Mouse (Mus musculus): ENCODE measurements at regions not wholly inside any gene's neighbourhood (a gene's known extent, or its start where the extent isn't known, plus 50 kb on each side); places are given as distances from the start of the nearest gene placed in this dataset.

DNA sequence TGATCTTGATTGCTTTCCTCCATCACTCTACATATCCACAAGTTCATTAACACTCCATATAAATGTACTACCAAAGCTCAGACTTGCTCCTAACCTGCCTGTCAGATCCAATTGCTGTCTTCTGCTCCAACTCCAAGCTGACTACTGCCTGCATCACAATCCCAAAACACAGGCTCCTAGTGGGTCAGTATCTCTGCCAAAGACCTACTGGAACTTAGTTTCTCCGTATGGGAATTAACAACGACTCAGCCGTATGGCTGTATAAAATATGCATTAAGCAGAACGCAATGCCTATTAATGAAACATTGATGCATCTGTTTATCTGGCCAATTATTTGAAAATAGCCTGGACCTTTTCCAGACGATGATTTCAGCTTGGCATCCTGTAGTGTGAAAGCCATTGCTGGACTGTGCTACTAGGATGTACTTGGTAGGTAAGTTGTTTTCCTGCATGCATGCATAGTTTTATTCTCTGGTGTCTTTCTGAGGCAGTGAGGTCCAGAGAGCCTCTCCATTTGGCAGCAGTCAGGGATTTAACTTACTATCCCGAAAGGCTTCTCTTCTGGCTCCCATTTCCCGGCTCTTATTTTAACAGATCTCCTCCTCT lies 271.2 kb downstream of the Agtpbp1 start:
- no peak for DNase-seq (ENCODE audit: low spot score)
- Histone ChIP-seq H3K4me3 (ENCODE audit: low read depth, low read length) (no peak overlapping the region), H3K4me2 (ENCODE audit: low read depth, low read length) (no peak overlapping the region), H3K27me3 (ENCODE audit: control insufficient read depth, insufficient read depth, low read length) (no peaks in the 10 kb centered on the region), H3K27ac (replicated peaks; ENCODE audit: low read depth, low read length) (no peak overlapping the region), H3K4me1 (ENCODE audit: control insufficient read depth, insufficient read depth, low read length) (no peaks in the 10 kb centered on the region), H3K9ac (replicated peaks; ENCODE audit: low read length) (no peak overlapping the region), H3K9me3 (replicated peaks; ENCODE audit: control insufficient read depth, low read length) (no peaks in the 10 kb centered on the region), H3K36me3 (replicated peaks; ENCODE audit: control insufficient read depth, insufficient read depth, low read depth, low read length) (no peaks in the 10 kb centered on the region)
- 93% methylated on average over 7 of the region's 7 CpGs for WGBS
- no peak for ATAC-seq (replicated peaks; ENCODE audit: insufficient number of reproducible peaks, low FRiP score, low TSS enrichment, low read depth)

DNA sequence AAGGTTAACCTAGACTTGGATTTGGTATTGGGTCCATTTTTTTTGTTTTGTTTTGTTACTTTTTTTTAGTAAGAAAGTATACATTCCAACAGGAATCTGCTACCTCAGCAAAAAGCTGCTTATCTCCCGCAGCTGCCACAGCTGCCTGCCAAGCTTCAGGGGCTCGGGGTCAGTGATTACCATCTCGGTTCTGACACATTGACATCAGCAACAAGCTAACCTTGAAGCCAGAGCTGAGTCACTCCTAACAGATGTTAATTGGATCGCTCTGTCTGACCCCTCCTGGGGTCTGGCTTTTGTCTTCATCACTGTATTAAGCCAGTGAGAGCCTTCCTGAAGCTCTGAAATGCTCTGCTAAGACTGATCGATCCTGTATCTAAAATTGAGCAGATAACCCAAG lies 292.1 kb downstream of the Agtpbp1 start:
- no peak for ATAC-seq (replicated peaks; ENCODE audit: insufficient number of reproducible peaks, low FRiP score, low TSS enrichment, low read depth)
- Histone ChIP-seq H3K4me1 (ENCODE audit: control insufficient read depth, insufficient read depth, low read length) (no peaks in the 10 kb centered on the region), H3K4me2 (ENCODE audit: low read depth, low read length) (no peak overlapping the region), H3K27me3 (ENCODE audit: control insufficient read depth, insufficient read depth, low read length) (no peaks in the 10 kb centered on the region), H3K4me3 (ENCODE audit: low read depth, low read length) (no peak overlapping the region), H3K27ac (replicated peaks; ENCODE audit: low read depth, low read length) (no peak overlapping the region), H3K36me3 (replicated peaks; ENCODE audit: control insufficient read depth, insufficient read depth, low read depth, low read length) (no peaks in the 10 kb centered on the region), H3K9me3 (replicated peaks; ENCODE audit: control insufficient read depth, low read length) (no peaks in the 10 kb centered on the region), H3K9ac (replicated peaks; ENCODE audit: low read length) (no peak overlapping the region)
- 9% methylated on average over 5 of the region's 5 CpGs for WGBS
- DNase-seq (ENCODE audit: low spot score) = peak; percentile 35

DNA sequence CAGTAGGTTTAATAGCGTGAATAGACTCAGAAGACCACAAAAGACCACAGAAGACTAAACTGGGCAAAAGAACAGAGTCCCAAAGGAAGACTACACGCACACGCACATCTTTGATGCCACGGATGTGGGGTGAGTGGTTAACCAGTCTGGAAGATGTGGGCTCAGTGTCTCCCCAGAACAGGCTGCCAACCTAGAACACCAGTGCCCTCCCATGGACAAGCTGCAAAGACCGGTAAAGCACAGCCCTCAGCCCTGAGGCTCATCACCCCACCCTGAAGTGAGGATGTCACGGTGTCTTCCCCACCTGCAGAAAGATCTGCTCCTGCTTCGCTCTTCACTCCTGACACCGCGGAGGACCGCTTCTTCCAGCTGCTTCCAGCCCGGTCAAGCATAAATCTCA lies 295.9 kb downstream of the Agtpbp1 start:
- ATAC-seq (replicated peaks; ENCODE audit: insufficient number of reproducible peaks, low FRiP score, low TSS enrichment, low read depth) (no peak), DNase-seq (ENCODE audit: low spot score) (no peak)
- H3K27me3 ChIP-seq (ENCODE audit: control insufficient read depth, insufficient read depth, low read length) = no peaks in the 10 kb centered on the region
- no peak overlapping the region for H3K4me2 ChIP-seq (ENCODE audit: low read depth, low read length)
- no peak overlapping the region for H3K9ac ChIP-seq (replicated peaks; ENCODE audit: low read length)
- no peaks in the 10 kb centered on the region for H3K36me3 ChIP-seq (replicated peaks; ENCODE audit: control insufficient read depth, insufficient read depth, low read depth, low read length)
- H3K9me3 ChIP-seq (replicated peaks; ENCODE audit: control insufficient read depth, low read length) = no peaks in the 10 kb centered on the region
- 81% methylated on average over 11 of the region's 11 CpGs for WGBS
- H3K4me1 ChIP-seq (ENCODE audit: control insufficient read depth, insufficient read depth, low read length) = no peaks in the 10 kb centered on the region
- no peak overlapping the region for H3K4me3 ChIP-seq (ENCODE audit: low read depth, low read length)
- no peak overlapping the region for H3K27ac ChIP-seq (replicated peaks; ENCODE audit: low read depth, low read length)

DNA sequence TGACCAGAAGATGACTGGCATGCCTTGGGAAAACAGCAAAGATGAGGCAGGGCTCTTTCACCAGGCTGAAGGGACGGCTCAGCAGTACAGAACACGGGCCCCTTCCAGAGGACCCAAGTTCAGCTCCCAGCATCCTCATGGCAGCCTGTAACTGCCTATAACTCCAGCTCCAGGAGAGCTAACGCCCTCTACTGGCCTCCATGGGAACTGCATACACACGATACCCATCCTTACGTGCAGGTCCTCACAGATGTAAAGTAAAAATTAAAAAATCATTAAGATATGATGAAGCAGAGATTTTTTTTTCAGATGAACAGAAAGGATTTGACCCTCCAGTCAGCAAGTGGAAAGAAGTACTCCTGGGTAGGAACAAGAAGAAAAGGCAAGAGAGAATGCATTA lies 303.8 kb downstream of the Agtpbp1 start:
- H3K27me3 ChIP-seq (ENCODE audit: control insufficient read depth, insufficient read depth, low read length) = no peaks in the 10 kb centered on the region
- no peaks in the 10 kb centered on the region for H3K4me1 ChIP-seq (ENCODE audit: control insufficient read depth, insufficient read depth, low read length)
- no peaks in the 10 kb centered on the region for H3K9me3 ChIP-seq (replicated peaks; ENCODE audit: control insufficient read depth, low read length)
- H3K4me2 ChIP-seq (ENCODE audit: low read depth, low read length) = no peak overlapping the region
- H3K36me3 ChIP-seq (replicated peaks; ENCODE audit: control insufficient read depth, insufficient read depth, low read depth, low read length) = no peaks in the 10 kb centered on the region
- H3K4me3 ChIP-seq (ENCODE audit: low read depth, low read length) = no peak overlapping the region
- DNase-seq (ENCODE audit: low spot score) (no peak), ATAC-seq (replicated peaks; ENCODE audit: insufficient number of reproducible peaks, low FRiP score, low TSS enrichment, low read depth) (no peak)
- H3K9ac ChIP-seq (replicated peaks; ENCODE audit: low read length) = no peak overlapping the region
- 81% methylated on average over 5 of the region's 5 CpGs for WGBS
- no peak overlapping the region for H3K27ac ChIP-seq (replicated peaks; ENCODE audit: low read depth, low read length)

DNA sequence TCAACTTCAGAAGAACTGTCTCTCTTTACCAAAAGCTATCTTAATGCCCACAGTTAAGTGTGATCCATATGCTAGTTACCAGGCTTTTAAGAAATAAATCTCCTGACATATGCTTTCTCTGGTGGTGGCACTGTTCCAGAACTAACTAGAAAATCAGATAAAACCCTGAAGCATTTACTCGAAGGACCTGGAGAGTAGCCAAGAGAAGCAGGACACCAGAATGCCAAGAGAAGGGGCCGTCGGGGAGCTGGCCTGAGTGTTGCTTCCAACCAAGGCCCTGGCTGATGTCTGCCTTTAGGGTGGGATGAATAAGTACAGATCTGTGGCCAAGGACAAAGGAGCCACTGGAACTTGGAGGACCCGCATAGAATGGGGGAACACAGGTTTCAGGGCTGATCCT lies 305.9 kb downstream of the Agtpbp1 start:
- ATAC-seq (replicated peaks; ENCODE audit: insufficient number of reproducible peaks, low FRiP score, low TSS enrichment, low read depth) = no peak

DNA sequence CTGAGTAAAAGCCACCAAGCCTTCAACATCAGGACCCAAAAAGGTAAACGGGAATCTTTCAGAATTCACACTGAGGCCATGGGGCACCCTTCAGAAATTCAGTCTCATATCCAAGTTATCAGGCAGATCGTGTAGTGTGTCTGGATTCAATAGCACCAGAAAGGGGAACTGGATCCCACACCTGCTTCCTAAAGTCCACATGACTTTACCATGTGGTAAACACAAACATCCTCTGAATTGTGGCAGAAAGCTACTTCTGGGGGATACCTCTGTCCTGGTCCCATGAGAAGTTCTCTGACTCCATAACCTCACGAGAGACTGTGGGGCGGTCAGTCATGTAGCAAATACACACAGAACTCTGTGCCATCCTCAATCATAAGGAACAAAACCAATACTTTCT lies 313.4 kb downstream of the Agtpbp1 start:
- no peak overlapping the region for H3K9ac ChIP-seq (replicated peaks; ENCODE audit: low read length)
- no peak for DNase-seq (ENCODE audit: low spot score)
- no peak overlapping the region for H3K27ac ChIP-seq (replicated peaks; ENCODE audit: low read depth, low read length)
- ATAC-seq (replicated peaks; ENCODE audit: insufficient number of reproducible peaks, low FRiP score, low TSS enrichment, low read depth) = no peak
- H3K4me2 ChIP-seq (ENCODE audit: low read depth, low read length) = no peak overlapping the region
- H3K4me3 ChIP-seq (ENCODE audit: low read depth, low read length) = no peak overlapping the region
- H3K9me3 ChIP-seq (replicated peaks; ENCODE audit: control insufficient read depth, low read length) = no peaks in the 10 kb centered on the region
- 82% methylated on average over 4 of the region's 4 CpGs for WGBS
- no peaks in the 10 kb centered on the region for H3K27me3 ChIP-seq (ENCODE audit: control insufficient read depth, insufficient read depth, low read length)
- H3K36me3 ChIP-seq (replicated peaks; ENCODE audit: control insufficient read depth, insufficient read depth, low read depth, low read length) = no peaks in the 10 kb centered on the region
- H3K4me1 ChIP-seq (ENCODE audit: control insufficient read depth, insufficient read depth, low read length) = no peaks in the 10 kb centered on the region

More for the DNA sequence above, 305.9 kb downstream of the Agtpbp1 start:
- H3K4me2 ChIP-seq (ENCODE audit: low read depth, low read length) = no peak overlapping the region
- H3K4me1 ChIP-seq (ENCODE audit: control insufficient read depth, insufficient read depth, low read length) = no peaks in the 10 kb centered on the region
- no peaks in the 10 kb centered on the region for H3K36me3 ChIP-seq (replicated peaks; ENCODE audit: control insufficient read depth, insufficient read depth, low read depth, low read length)
- H3K9me3 ChIP-seq (replicated peaks; ENCODE audit: control insufficient read depth, low read length) = no peaks in the 10 kb centered on the region
- H3K27ac ChIP-seq (replicated peaks; ENCODE audit: low read depth, low read length) = no peak overlapping the region
- DNase-seq (ENCODE audit: low spot score) = no peak
- no peak overlapping the region for H3K4me3 ChIP-seq (ENCODE audit: low read depth, low read length)
- no peaks in the 10 kb centered on the region for H3K27me3 ChIP-seq (ENCODE audit: control insufficient read depth, insufficient read depth, low read length)
- H3K9ac ChIP-seq (replicated peaks; ENCODE audit: low read length) = no peak overlapping the region
- 92% methylated on average over 4 of the region's 4 CpGs for WGBS

DNA sequence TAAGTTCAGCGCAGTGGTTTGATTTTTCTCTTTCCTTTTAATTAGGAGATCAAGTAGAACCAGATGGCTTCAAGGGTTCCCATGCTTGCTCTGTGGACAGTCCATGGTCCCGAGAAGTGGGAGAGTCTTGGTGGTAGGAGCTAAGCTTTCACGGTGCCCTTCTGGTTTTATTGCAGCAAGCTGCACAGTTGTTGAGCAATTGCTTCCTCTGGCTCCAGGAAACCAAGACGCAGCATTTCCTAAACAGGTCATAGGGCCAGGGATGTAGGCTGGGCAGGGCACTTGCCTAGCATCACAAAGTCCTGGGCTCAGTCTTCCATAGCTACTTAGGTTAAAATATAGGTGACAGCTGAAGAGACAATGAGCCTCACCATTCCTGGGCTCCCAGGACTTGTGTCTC lies 318.2 kb downstream of the Agtpbp1 start:
- H3K27ac ChIP-seq (replicated peaks; ENCODE audit: low read depth, low read length) = no peak overlapping the region
- 60% methylated on average over 4 of the region's 4 CpGs for WGBS
- H3K9me3 ChIP-seq (replicated peaks; ENCODE audit: control insufficient read depth, low read length) = no peaks in the 10 kb centered on the region
- H3K36me3 ChIP-seq (replicated peaks; ENCODE audit: control insufficient read depth, insufficient read depth, low read depth, low read length) = no peaks in the 10 kb centered on the region; the same call in 1 of the 2 replicates
- no peak for ATAC-seq (replicated peaks; ENCODE audit: insufficient number of reproducible peaks, low FRiP score, low TSS enrichment, low read depth)
- DNase-seq (ENCODE audit: low spot score) = no peak
- no peak overlapping the region for H3K9ac ChIP-seq (replicated peaks; ENCODE audit: low read length)
- H3K4me3 ChIP-seq (ENCODE audit: low read depth, low read length) = no peak overlapping the region
- H3K4me1 ChIP-seq (ENCODE audit: control insufficient read depth, insufficient read depth, low read length) = no peaks in the 10 kb centered on the region
- H3K4me2 ChIP-seq (ENCODE audit: low read depth, low read length) = no peak overlapping the region
- H3K27me3 ChIP-seq (ENCODE audit: control insufficient read depth, insufficient read depth, low read length) = no peaks in the 10 kb centered on the region

DNA sequence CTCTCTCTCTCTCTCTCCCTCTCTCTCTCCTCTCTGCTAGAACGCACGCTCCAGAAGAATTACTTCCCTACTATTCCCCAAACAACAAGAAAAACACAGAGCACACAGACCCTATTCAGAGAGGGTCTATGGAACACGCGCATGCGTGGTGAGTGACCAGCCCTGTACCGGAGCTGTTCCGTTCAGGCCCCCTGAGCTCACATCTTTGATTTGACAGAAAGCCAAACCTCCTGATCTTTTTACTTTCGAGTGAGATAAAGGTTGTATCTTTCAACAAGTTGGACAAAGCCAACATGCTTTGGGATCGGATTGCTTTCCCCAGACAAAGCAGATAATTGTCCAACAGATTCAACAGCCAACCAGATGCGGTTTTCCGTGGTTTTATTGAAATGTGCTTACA lies 320.9 kb downstream of the Agtpbp1 start:
- WGBS = 71% methylated on average over 11 of the region's 11 CpGs
- H3K27ac ChIP-seq (replicated peaks; ENCODE audit: low read depth, low read length) = no peak overlapping the region
- no peak overlapping the region for H3K9ac ChIP-seq (replicated peaks; ENCODE audit: low read length)
- no peaks in the 10 kb centered on the region for H3K9me3 ChIP-seq (replicated peaks; ENCODE audit: control insufficient read depth, low read length)
- DNase-seq (ENCODE audit: low spot score) (no peak), ATAC-seq (replicated peaks; ENCODE audit: insufficient number of reproducible peaks, low FRiP score, low TSS enrichment, low read depth) (no peak)
- no peak overlapping the region for H3K4me2 ChIP-seq (ENCODE audit: low read depth, low read length)
- H3K36me3 ChIP-seq (replicated peaks; ENCODE audit: control insufficient read depth, insufficient read depth, low read depth, low read length) = no peaks in the 10 kb centered on the region; the same call in 1 of the 2 replicates
- H3K4me1 ChIP-seq (ENCODE audit: control insufficient read depth, insufficient read depth, low read length) = no peaks in the 10 kb centered on the region
- no peak overlapping the region for H3K4me3 ChIP-seq (ENCODE audit: low read depth, low read length)
- H3K27me3 ChIP-seq (ENCODE audit: control insufficient read depth, insufficient read depth, low read length) = no peaks in the 10 kb centered on the region

Measured in embryonic facial prominence, embryonic 11.5 days (tissue).